Mouse (Mus musculus) G1E (cell line): ENCODE data around the gene Hif3a.

ENCODE experiments used
- CTCF ChIP-seq: IDR thresholded peaks from 2 replicates; pipeline ENCODE4 v1.5.1; 2012; ENCODE audit warnings: low read depth, low read length, inconsistent platforms, mixed read lengths
- GATA1 ChIP-seq: IDR thresholded peaks from 2 replicates; pipeline ENCODE4 v1.6.1; 2012; ENCODE audit warnings: borderline replicate concordance, low read length, inconsistent platforms, mixed read lengths
- POLR2AphosphoS5 ChIP-seq: IDR thresholded peaks from 2 replicates; pipeline ENCODE4 v1.6.1; 2012; ENCODE audit warnings: low read depth, low read length, inconsistent platforms; ENCODE audit not compliant: insufficient replicate concordance
- TAL1 ChIP-seq: conservative IDR thresholded peaks from 2 replicates; pipeline ENCODE4 v1.6.1; 2012; ENCODE audit warnings: low read depth, low read length, inconsistent platforms, mixed read lengths

- TF ChIP-seq CTCF (no peak), POLR2AphosphoS5 (no peak), GATA1 (no peak), TAL1 (no peak)
Measured at GRCm38 (mm10) chr7:17087731-17088130, 25.5 kb upstream of the Hif3a start.
